Mouse (Mus musculus) heart, embryonic 10.5 days (tissue): ENCODE results near the gene Irgm2. TPM values are rescaled to one million over a fixed set of nuclear protein-coding genes. Genes with fewer than 3 reads are reported as not detected.
A peak's percentile ranks its signal among the peaks of the same experiment; 100 is the strongest.
"Not testable (repeated sequence)": the region's sequence is repeated elsewhere in the genome, so short reads cannot be mapped to it uniquely, and the experiment has no call there.

ENCODE experiments used
- DNase-seq: peaks from one replicate; pipeline ENCODE4 v3.0.0-alpha.2; 2017; ENCODE audit warnings: low spot score
- H3K27ac ChIP-seq: fragments of 300-500 bp; sonication (generic); 2 replicates; pipeline ENCODE4 v1.5.1; 2016; ENCODE audit warnings: mild to moderate bottlenecking
- H3K27me3 ChIP-seq: fragments of 300-500 bp; sonication (generic); 2 replicates; pipeline ENCODE4 v1.6.1; 2016; ENCODE audit warnings: mild to moderate bottlenecking; ENCODE audit not compliant: poor library complexity, insufficient read depth, severe bottlenecking
- H3K36me3 ChIP-seq: fragments of 300-500 bp; sonication (generic); 2 replicates; pipeline ENCODE4 v1.6.1; 2016; ENCODE audit warnings: mild to moderate bottlenecking, moderate library complexity
- H3K4me1 ChIP-seq: fragments of 300-500 bp; sonication (generic); 2 replicates; pipeline ENCODE4 v1.6.1; 2016; ENCODE audit warnings: mild to moderate bottlenecking
- H3K4me3 ChIP-seq: fragments of 300-500 bp; sonication (generic); 2 replicates; pipeline ENCODE4 v1.5.1; 2016; ENCODE audit warnings: mild to moderate bottlenecking, moderate library complexity
- H3K9me3 ChIP-seq: fragments of 300-500 bp; sonication (generic); 2 replicates; pipeline ENCODE4 v1.6.1; 2016; ENCODE audit warnings: mild to moderate bottlenecking, moderate library complexity
- WGBS: fragments of 180-500 bp; shearing (Covaris S2); methylation state at CpG from one replicate; pipeline ENCODE4 v1.1.7; 2016; 5-methylcytosine and 5-hydroxymethylcytosine counted together
- polyA plus RNA-seq: library from polyadenylated mRNA; unstranded; fragments of >200 nt; fragmentation: Nextera tagmentation; extraction: Ambion mirVana; gene quantifications from 2 replicates; pipeline ENCODE4 v1.2.1, GENCODE M21; 2016

Irgm2 gene
- 0.90 and 1.1 TPM in 2 replicates for polyA plus RNA-seq

DNA sequence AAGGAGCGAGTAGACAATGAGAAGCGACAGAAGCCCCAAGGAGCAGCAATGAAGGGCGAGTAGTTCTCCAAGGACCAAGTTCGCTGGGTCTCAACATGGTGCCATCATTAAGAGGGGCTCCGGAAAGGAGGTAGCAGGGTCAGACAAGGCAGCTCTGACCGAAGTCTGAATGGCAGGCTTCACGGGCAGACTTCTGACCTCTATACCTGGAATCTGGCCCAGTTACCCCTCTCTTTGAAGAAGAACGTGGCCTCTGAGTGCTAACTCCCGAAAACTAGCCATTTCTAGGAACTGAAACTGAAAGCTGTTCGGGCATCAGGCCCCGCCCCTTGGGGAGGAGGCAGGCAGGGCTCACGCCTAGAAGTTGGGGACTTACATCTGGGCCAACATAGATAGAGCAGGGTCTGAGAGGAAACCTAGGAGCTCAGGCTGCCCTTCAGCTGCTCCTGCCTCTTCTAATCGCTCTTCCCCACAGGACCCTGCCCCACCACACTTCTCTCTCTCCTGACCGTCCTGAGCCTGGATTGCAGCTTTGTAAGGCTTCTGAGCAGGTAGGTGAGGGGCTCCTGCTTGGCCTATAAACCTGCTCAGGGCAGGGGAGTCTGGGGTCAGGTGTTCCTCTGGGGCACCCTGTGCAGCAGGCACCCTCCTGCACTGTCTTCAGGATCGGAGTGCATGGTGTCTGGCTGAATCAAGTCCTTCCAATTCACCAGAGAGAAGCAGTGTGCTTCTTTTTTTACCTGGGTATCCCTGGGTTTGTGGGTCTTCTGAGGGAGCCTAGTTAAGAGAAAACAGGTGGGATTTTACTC is at the start of gene Irgm2, which contains the start of gene Igtp:
Gene Irgm2, plus strand, starts transcription at position 390 of the 809 bp plus-strand sequence.
Gene Igtp, plus strand, starts transcription at position 328 of the 809 bp plus-strand sequence.
- H3K36me3 ChIP-seq, H3K27me3 ChIP-seq, H3K9me3 ChIP-seq: not testable (repeated sequence)
- Histone ChIP-seq H3K27ac (peak within 1 kb of the TSS; percentile 85), H3K4me3 (peak within 1 kb of the TSS; percentile 66), H3K4me1 (peaks cover 14% of the 10 kb centered on the region)
- peak; percentile 90 for DNase-seq
- WGBS, result 12% methylated on average over 15 of the region's 15 CpGs

GRCm38 (mm10) chr11:58155458-58155857 is 44.0 kb upstream of the Irgm2 start:
- H3K9me3 ChIP-seq, result no peaks in the 10 kb centered on the region
- DNase-seq, result no peak
- peaks cover 90% of the 10 kb centered on the region for H3K36me3 ChIP-seq
- 0 out of 2 replicates have a peak, but pooled peaks cover 4% of the 10 kb centered on the region for H3K4me1 ChIP-seq
- WGBS, result 84% methylated on average over 9 of the region's 9 CpGs
- no peak overlapping the region for H3K4me3 ChIP-seq
- no peaks in the 10 kb centered on the region for H3K27me3 ChIP-seq
- no peak overlapping the region for H3K27ac ChIP-seq

- DNase-seq, result no peak
- Histone ChIP-seq H3K36me3 (peaks cover 92% of the 10 kb centered on the region), H3K9me3 (no peaks in the 10 kb centered on the region)
These were observed 42.5 kb upstream of the Irgm2 start for GRCm38 (mm10) chr11:58156871-58157270.

GRCm38 (mm10) chr11:58165072-58165471 is 34.3 kb upstream of the Irgm2 start:
- no peak overlapping the region for H3K27ac ChIP-seq
- H3K27me3 ChIP-seq, result no peaks in the 10 kb centered on the region
- DNase-seq, result no peak
- peaks cover 66% of the 10 kb centered on the region for H3K36me3 ChIP-seq
- 93% methylated on average over 2 of the region's 2 CpGs for WGBS
- no peak overlapping the region for H3K4me3 ChIP-seq
- H3K9me3 ChIP-seq, result no peaks in the 10 kb centered on the region
- H3K4me1 ChIP-seq, result peaks cover 12% of the 10 kb centered on the region

More at GRCm38 (mm10) chr11:58156871-58157270, 42.5 kb upstream of the Irgm2 start:
- no peaks in the 10 kb centered on the region for H3K27me3 ChIP-seq
- 70% methylated on average over 3 of the region's 3 CpGs for WGBS
- H3K27ac ChIP-seq, result no peak overlapping the region
- H3K4me3 ChIP-seq, result no peak overlapping the region
- H3K4me1 ChIP-seq, result 0 out of 2 replicates have a peak, but pooled peaks cover 4% of the 10 kb centered on the region

DNA sequence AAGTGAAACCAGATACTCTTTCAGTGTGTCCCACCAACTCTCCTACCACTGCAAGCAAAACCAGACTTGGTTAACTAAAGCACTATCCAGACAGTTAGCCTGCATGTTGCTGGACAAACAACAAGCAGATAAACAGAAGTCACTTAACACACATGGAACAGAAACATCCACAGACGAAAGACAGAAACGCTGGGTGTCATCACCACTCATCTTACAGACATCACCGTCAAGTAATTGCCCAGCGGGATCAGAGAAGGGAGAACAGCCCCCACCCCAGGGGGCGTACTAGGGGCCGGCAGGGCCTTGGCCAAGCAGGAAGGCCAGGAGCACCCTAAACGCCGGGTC is 31.6 kb upstream of the Irgm2 start:
- H3K36me3 ChIP-seq, result peaks cover 39% of the 10 kb centered on the region
- peaks cover 23% of the 10 kb centered on the region for H3K4me1 ChIP-seq
- no peak for DNase-seq
- H3K9me3 ChIP-seq, result no peaks in the 10 kb centered on the region
- H3K4me3 ChIP-seq, result peak overlapping the region; percentile 83
- H3K27ac ChIP-seq, result peak overlapping the region; percentile 85
- WGBS, result under 1% methylated on average over 8 of the region's 8 CpGs
- no peaks in the 10 kb centered on the region for H3K27me3 ChIP-seq

DNA sequence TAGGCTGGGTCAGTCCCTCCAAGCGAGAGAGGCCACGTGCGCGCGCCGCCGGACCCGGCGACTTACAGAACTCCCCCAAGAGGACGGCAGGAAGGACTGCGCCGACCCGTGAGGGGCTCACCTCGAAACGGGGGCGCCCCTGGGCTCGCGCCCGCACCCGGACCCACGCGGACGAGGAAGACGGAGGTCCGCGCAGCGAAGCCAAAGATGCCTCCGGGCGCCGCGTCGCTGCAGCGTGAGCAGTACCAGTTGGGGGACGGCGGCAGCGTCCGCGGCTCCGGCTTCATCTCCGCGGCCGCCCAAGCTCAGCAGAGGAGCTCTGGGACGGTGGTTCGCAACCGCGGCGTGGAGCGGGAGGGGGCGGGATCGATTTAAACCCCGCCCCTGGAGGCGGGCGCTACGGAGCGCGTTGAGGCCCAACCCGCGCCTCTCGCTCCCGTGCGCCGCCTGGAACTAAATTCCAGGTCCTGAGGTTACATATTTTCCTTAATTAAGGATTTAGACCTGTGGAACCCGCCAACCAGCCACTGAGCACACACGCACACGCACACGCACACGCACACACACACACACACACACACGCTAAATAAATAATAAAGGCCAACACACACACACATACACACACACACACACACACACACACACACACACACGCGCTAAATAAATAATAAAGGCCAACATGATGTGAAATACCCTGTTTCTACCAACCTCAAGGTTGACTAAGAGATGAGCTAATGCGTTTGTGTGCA is 31.1 kb upstream of the Irgm2 start, which contains the start of gene Gemin5:
Gene Gemin5, minus strand, starts transcription at position 373 of the 749 bp plus-strand sequence.
- Histone ChIP-seq H3K4me1 (peaks cover 24% of the 10 kb centered on the region), H3K36me3 (peaks cover 39% of the 10 kb centered on the region), H3K9me3 (no peaks in the 10 kb centered on the region), H3K4me3 (peak within 1 kb of the TSS; percentile 83), H3K27ac (peak within 1 kb of the TSS; percentile 85), H3K27me3 (no peaks in the 10 kb centered on the region)
- WGBS, result 1% methylated on average over 71 of the region's 71 CpGs
- DNase-seq, result peak; percentile 89

- no peak for DNase-seq
- peaks cover 24% of the 10 kb centered on the region for H3K4me1 ChIP-seq
- H3K27ac ChIP-seq, result no peak overlapping the region
- WGBS, result 85% methylated on average over 4 of the region's 4 CpGs
- peaks cover 39% of the 10 kb centered on the region for H3K36me3 ChIP-seq
- no peaks in the 10 kb centered on the region for H3K9me3 ChIP-seq
- no peak overlapping the region for H3K4me3 ChIP-seq
- no peaks in the 10 kb centered on the region for H3K27me3 ChIP-seq
These were observed 29.8 kb upstream of the Irgm2 start for GRCm38 (mm10) chr11:58169666-58170065.

DNA sequence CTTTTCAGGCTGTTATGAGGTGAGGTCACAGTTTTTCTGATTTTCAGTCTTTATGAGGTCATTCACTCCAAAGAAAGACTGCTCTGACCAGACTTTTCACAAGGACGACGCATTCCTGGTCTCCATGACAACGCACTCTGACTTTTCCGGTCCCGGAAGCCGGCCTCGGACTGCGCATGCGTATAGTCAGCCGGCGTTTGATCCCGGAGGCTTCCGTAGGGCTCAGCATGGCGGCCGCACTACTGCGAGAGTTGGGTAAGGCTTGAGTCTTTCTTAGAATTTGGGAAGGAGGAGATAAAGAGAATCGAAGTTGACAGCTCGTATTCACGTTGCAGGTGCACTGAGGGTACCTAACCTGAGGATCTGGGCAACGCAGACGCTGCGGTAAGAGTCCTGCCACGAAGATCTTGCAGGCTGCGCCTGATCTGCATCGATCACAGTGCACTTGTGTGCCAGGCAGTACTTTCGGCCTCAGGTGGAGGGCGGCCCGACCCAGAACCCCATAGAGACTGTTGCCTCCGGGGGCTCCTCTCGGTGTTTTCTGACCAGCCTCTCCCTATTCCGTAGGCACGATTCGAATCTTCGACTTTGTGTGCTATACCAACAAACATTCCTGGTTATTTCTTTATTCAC is 27.8 kb upstream of the Irgm2 start, which contains the start of gene Mrpl22:
Gene Mrpl22, plus strand, starts transcription at position 203 of the 633 bp plus-strand sequence.
- peaks cover 39% of the 10 kb centered on the region for H3K36me3 ChIP-seq
- H3K9me3 ChIP-seq, result no peaks in the 10 kb centered on the region
- peak; percentile 97 for DNase-seq
- peaks cover 24% of the 10 kb centered on the region for H3K4me1 ChIP-seq
- H3K4me3 ChIP-seq, result peak within 1 kb of the TSS; percentile 82
- H3K27ac ChIP-seq, result peak within 1 kb of the TSS; percentile 87
- under 1% methylated on average over 34 of the region's 34 CpGs for WGBS
- H3K27me3 ChIP-seq, result no peaks in the 10 kb centered on the region

GRCm38 (mm10) chr11:58179563-58179962 is 19.9 kb upstream of the Irgm2 start:
- 35% methylated on average over 3 of the region's 3 CpGs for WGBS
- H3K9me3 ChIP-seq, result no peaks in the 10 kb centered on the region
- H3K27ac ChIP-seq, result no peak overlapping the region
- H3K27me3 ChIP-seq, result no peaks in the 10 kb centered on the region
- H3K36me3 ChIP-seq, result peaks cover 51% of the 10 kb centered on the region
- DNase-seq, result peak; percentile 82
- no peak overlapping the region for H3K4me3 ChIP-seq
- 0 out of 2 replicates have a peak, but pooled peaks cover 3% of the 10 kb centered on the region for H3K4me1 ChIP-seq

- WGBS, result 94% methylated on average over 6 of the region's 6 CpGs
- DNase-seq, H3K9me3 ChIP-seq, H3K27ac ChIP-seq, H3K4me3 ChIP-seq, H3K4me1 ChIP-seq, H3K27me3 ChIP-seq: not testable (repeated sequence)
- peaks cover 46% of the 10 kb centered on the region for H3K36me3 ChIP-seq
These were observed 19.4 kb upstream of the Irgm2 start for GRCm38 (mm10) chr11:58179986-58180385.

- 91% methylated on average over 7 of the region's 7 CpGs for WGBS
- H3K27ac ChIP-seq, result no peak overlapping the region
- no peak for DNase-seq
- H3K27me3 ChIP-seq, result no peaks in the 10 kb centered on the region
- no peak overlapping the region for H3K4me3 ChIP-seq
- H3K4me1 ChIP-seq, result 0 out of 2 replicates have a peak, but pooled peaks cover 3% of the 10 kb centered on the region
- H3K9me3 ChIP-seq, result no peaks in the 10 kb centered on the region
- peaks cover 39% of the 10 kb centered on the region for H3K36me3 ChIP-seq
These were observed 18.7 kb upstream of the Irgm2 start for GRCm38 (mm10) chr11:58180756-58181155.

DNA sequence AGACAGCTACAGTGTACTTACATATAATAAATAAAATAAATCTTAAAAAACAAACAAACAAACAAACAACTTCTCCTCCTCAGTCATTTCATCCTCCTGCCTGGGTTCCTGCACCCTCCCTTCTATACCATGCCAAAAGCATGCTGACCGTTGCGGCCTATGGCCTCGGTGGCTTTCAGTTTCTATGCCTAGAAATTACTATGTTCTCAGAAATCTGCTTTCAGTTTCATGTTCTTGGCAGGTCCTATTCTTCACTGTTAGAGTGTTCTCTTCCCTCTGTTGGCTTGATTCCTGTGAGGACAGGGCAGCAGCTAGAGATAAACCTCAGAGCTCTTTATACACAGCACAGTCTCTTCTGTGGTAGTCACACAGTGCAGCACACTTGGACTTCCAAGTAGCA is 15.8 kb upstream of the Irgm2 start:
- Histone ChIP-seq H3K27ac (no peak overlapping the region), H3K27me3 (no peaks in the 10 kb centered on the region), H3K36me3 (peaks cover 10% of the 10 kb centered on the region; the same call in 1 of the 2 replicates), H3K4me1 (0 out of 2 replicates have a peak, but pooled peaks cover 3% of the 10 kb centered on the region), H3K4me3 (no peak overlapping the region), H3K9me3 (no peaks in the 10 kb centered on the region)
- DNase-seq, result no peak
- WGBS, result 94% methylated on average over 3 of the region's 3 CpGs
